Mouse (Mus musculus) T-helper 17 cell (primary cell): ENCODE data around the gene Dnlz.

Source experiments
- in situ Hi-C, 2 experiments: fragments of 300-600 bp; cut with MboI, MseI; formaldehyde crosslinking; loops; 1 replicate in 1 of 2; 2 replicates in 1 of 2; pipeline ENCODE4 v1.15.1; 2025; ENCODE audit warnings: high pct_unique_total_duplicates in 2 of 2

Dnlz gene

GRCm38 (mm10) chr2:26299336-26299735, 52.6 kb downstream of the Dnlz start:
- in situ Hi-C loops: no loop called here

- in situ Hi-C loops: no loop called here
Measured at GRCm38 (mm10) chr2:26298856-26299230, 53.1 kb downstream of the Dnlz start.

GRCm38 (mm10) chr2:26298208-26298855, 53.6 kb downstream of the Dnlz start:
- in situ Hi-C loops: no loop called here
